In the genomic region with DNA sequence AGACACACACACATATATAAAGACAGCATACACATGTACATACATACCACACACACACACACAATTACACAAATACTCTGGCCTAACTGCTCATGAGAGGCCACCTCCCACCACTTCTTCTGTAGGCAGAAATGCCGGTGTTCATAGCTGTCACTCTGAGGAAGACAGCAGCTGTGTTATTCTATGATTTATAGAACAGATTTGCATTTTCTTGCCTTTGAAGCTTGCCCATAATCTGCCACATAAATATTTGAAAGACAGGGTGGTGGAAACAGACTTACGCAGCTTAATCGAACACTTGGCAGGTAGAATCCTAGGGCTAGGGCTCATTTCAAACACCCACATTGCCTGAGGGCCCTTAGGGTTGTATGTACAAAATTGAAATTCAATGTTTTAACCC, we compare ENCODE assay signal across 18 mouse cellular contexts. TPM values are rescaled to one million over a fixed set of nuclear protein-coding genes. Genes with fewer than 3 reads are reported as not detected.
DNase-seq lines count a peak whose midpoint lies in the region; ATAC-seq lines count a peak whose summit lies in the region.
"Had no signal": no experiment of that assay in that cellular context is flagged by ENCODE, and none has a peak within 500 bp of the region (broad histone marks: within the 10 kb centered on the region; RNA-seq: fewer than 3 reads in every experiment).

No protein-coding gene starts in this region.

- no peaks in the 10 kb centered on the region for H3K36me3 ChIP-seq in neural tube, embryonic 13.5 days
- no peaks in the 10 kb centered on the region for H3K36me3 ChIP-seq in hindbrain, embryonic 14.5 days (replicated peaks; ENCODE audit: control insufficient read depth, insufficient read depth)
- no peaks in the 10 kb centered on the region for H3K36me3 ChIP-seq in neural tube, embryonic 14.5 days (ENCODE audit: control insufficient read depth, insufficient read depth, low read length)
- no peaks in the 10 kb centered on the region for H3K36me3 ChIP-seq in liver, embryonic 11.5 days (ENCODE audit: control insufficient read depth, insufficient read depth, low read length)

- H3K4me2 ChIP-seq in neural tube, embryonic 13.5 days: no peak overlapping the region
- no peak overlapping the region for H3K4me2 ChIP-seq in hindbrain, embryonic 14.5 days (replicated peaks)
- no peak overlapping the region for H3K4me2 ChIP-seq in neural tube, embryonic 14.5 days (ENCODE audit: low read depth, low read length)
- no peak overlapping the region for H3K4me2 ChIP-seq in liver, embryonic 11.5 days

- peak overlapping the region; percentile 63 for H3K27ac ChIP-seq in neural tube, embryonic 13.5 days (replicated peaks)
- peak overlapping the region; percentile 59 for H3K27ac ChIP-seq in hindbrain, embryonic 14.5 days
- H3K27ac ChIP-seq in neural tube, embryonic 14.5 days (ENCODE audit: low read depth, low read length): no peak overlapping the region; the same call in 1 of the 2 replicates
- no peak overlapping the region for H3K27ac ChIP-seq in liver, embryonic 11.5 days (ENCODE audit: low read depth, low read length)

- no peaks in the 10 kb centered on the region for H3K9me3 ChIP-seq in neural tube, embryonic 13.5 days
- 0 out of 2 replicates have a peak, but pooled peaks cover 5% of the 10 kb centered on the region for H3K9me3 ChIP-seq in hindbrain, embryonic 14.5 days (ENCODE audit: control insufficient read depth, low read length)
- no peaks in the 10 kb centered on the region for H3K9me3 ChIP-seq in neural tube, embryonic 14.5 days (ENCODE audit: control insufficient read depth, low read length)
- no peaks in the 10 kb centered on the region; the same call in 1 of the 2 replicates for H3K9me3 ChIP-seq in liver, embryonic 11.5 days (ENCODE audit: control insufficient read depth, low read length)

- ATAC-seq in frontal cortex, adult (ENCODE audit: low TSS enrichment): peak; percentile 63; the same call in 1 of the 2 replicates
- no peak for ATAC-seq in neural tube, embryonic 13.5 days (ENCODE audit: low read depth)
- ATAC-seq in hindbrain, embryonic 14.5 days (ENCODE audit: low FRiP score): 0 out of 2 replicates have a peak, but pooled peaks have one; percentile 16
- ATAC-seq in neural tube, embryonic 14.5 days (ENCODE audit: low read depth): peak; percentile 13; the same call in 1 of the 2 replicates
- no peak for ATAC-seq in liver, embryonic 11.5 days (replicated peaks; ENCODE audit: low FRiP score)
- ATAC-seq: activated CD4-positive, CD25-positive, alpha-beta regulatory T cell, adult 4 months had no signal

- H3K9ac ChIP-seq in neural tube, embryonic 13.5 days: no peak overlapping the region
- H3K9ac ChIP-seq in hindbrain, embryonic 14.5 days: no peak overlapping the region
- no peak overlapping the region for H3K9ac ChIP-seq in neural tube, embryonic 14.5 days (replicated peaks; ENCODE audit: low read depth, low read length)
- H3K9ac ChIP-seq in liver, embryonic 11.5 days (ENCODE audit: low read depth, low read length): no peak overlapping the region

- peaks cover 41% of the 10 kb centered on the region for H3K4me1 ChIP-seq in neural tube, embryonic 13.5 days (replicated peaks)
- H3K4me1 ChIP-seq in hindbrain, embryonic 14.5 days (replicated peaks; ENCODE audit: control insufficient read depth, insufficient read depth, low read length): peaks cover 28% of the 10 kb centered on the region
- peaks cover 6% of the 10 kb centered on the region; the same call in 1 of the 2 replicates for H3K4me1 ChIP-seq in neural tube, embryonic 14.5 days (ENCODE audit: control insufficient read depth, insufficient read depth, low read length)
- peaks cover 15% of the 10 kb centered on the region for H3K4me1 ChIP-seq in liver, embryonic 11.5 days (replicated peaks; ENCODE audit: control insufficient read depth, insufficient read depth, low read length)

- DNase-seq in frontal cortex, postnatal 25 days (ENCODE audit: low spot score in 2 of 2): no peak
- DNase-seq in neural tube, embryonic 10.5 days (ENCODE audit: extremely low spot score, low spot score): no peak
- DNase-seq in hindbrain, embryonic 14.5 days (ENCODE audit: low spot score): no peak
- no peak for DNase-seq in kidney, adult 18-20 months
- no peak for DNase-seq in liver, embryonic 11.5 days (ENCODE audit: low spot score)
- DNase-seq: adrenal gland, postnatal 14 days; cerebellum, adult 2 months; kidney, postnatal 10 days; lung, adult 18-20 months; thymus, postnatal 14 days had no signal

- H3K27me3 ChIP-seq in neural tube, embryonic 13.5 days: no peaks in the 10 kb centered on the region
- H3K27me3 ChIP-seq in hindbrain, embryonic 14.5 days (ENCODE audit: control insufficient read depth, insufficient read depth, low read length): no peaks in the 10 kb centered on the region
- no peaks in the 10 kb centered on the region for H3K27me3 ChIP-seq in neural tube, embryonic 14.5 days (ENCODE audit: control insufficient read depth, insufficient read depth, low read length)
- H3K27me3 ChIP-seq in liver, embryonic 11.5 days (replicated peaks; ENCODE audit: control insufficient read depth, insufficient read depth, low read length): no peaks in the 10 kb centered on the region

- no peak overlapping the region for H3K4me3 ChIP-seq in neural tube, embryonic 13.5 days
- no peak overlapping the region for H3K4me3 ChIP-seq in hindbrain, embryonic 14.5 days (replicated peaks; ENCODE audit: low read length)
- no peak overlapping the region for H3K4me3 ChIP-seq in neural tube, embryonic 14.5 days (ENCODE audit: low read depth, low read length)
- no peak overlapping the region for H3K4me3 ChIP-seq in liver, embryonic 11.5 days (ENCODE audit: low read depth, low read length)
- H3K4me3 ChIP-seq: myocyte had no signal

- WGBS in neural tube, embryonic 13.5 days: 47% methylated on average over 3 of the region's 3 CpGs
- WGBS in hindbrain, embryonic 14.5 days: 47% methylated on average over 3 of the region's 3 CpGs
- 35% methylated on average over 3 of the region's 3 CpGs for WGBS in neural tube, embryonic 14.5 days
- 87% methylated on average over 3 of the region's 3 CpGs for whole genome bisulfite sequencing in liver, embryonic 11.5 days

RNA-seq across cellular contexts. Expression of a gene that starts 32.6 kb away (rescaled TPM):
- polyA plus RNA-seq in neural tube, embryonic 13.5 days (2015; fragmentation: Nextera tagmentation; extraction: Ambion mirVana): 76.9 and 80.0 TPM in 2 replicates
- 48.8 and 51.7 TPM in 2 replicates for polyA plus RNA-seq in hindbrain, embryonic 14.5 days (2014; fragmentation: Nextera tagmentation; extraction: Ambion mirVana)
- polyA plus RNA-seq in neural tube, embryonic 14.5 days (2014; fragmentation: Nextera tagmentation; extraction: Ambion mirVana): 58.8 and 66.4 TPM in 2 replicates
- 16.6 and 17.3 TPM in 2 replicates for polyA plus RNA-seq in liver, embryonic 11.5 days (2014; fragmentation: Nextera tagmentation; extraction: Ambion mirVana)

RNA-seq across cellular contexts. Expression of a gene that starts 56.5 kb away (rescaled TPM):
- 0.28 TPM in 1 of 2 replicates, not detected in the other for polyA plus RNA-seq in neural tube, embryonic 13.5 days (2015; fragmentation: Nextera tagmentation; extraction: Ambion mirVana)
- not detected in 2 replicates for polyA plus RNA-seq in hindbrain, embryonic 14.5 days (2014; fragmentation: Nextera tagmentation; extraction: Ambion mirVana)
- polyA plus RNA-seq in neural tube, embryonic 14.5 days (2014; fragmentation: Nextera tagmentation; extraction: Ambion mirVana): 0.17 TPM in 1 of 2 replicates, not detected in the other
- polyA plus RNA-seq in liver, embryonic 11.5 days (2014; fragmentation: Nextera tagmentation; extraction: Ambion mirVana): not detected in 2 replicates
- polyA plus RNA-seq: embryonic facial prominence, embryonic 11.5 days; G1E; heart, postnatal 0 days; myocyte had no signal

Comparison
In these comparisons a context has a peak if more than half of its experiments do, and no peak if none do; other contexts are left out.
1. ATAC-seq: peak in frontal cortex, adult (single experiment), hindbrain, embryonic 14.5 days (single experiment) and neural tube, embryonic 14.5 days (single experiment); none in neural tube, embryonic 13.5 days (single experiment) and liver, embryonic 11.5 days (single experiment).
2. H3K27ac ChIP-seq: peak in neural tube, embryonic 13.5 days (single experiment) and hindbrain, embryonic 14.5 days (single experiment); none in neural tube, embryonic 14.5 days (single experiment) and liver, embryonic 11.5 days (single experiment).